Mouse (Mus musculus) WW6 (cell line): Measurements from ENCODE around the gene Slc6a4.
"Not testable (repeated sequence)": the region's sequence is repeated elsewhere in the genome, so short reads cannot be mapped to it uniquely, and the experiment has no call there.

ENCODE experiments used
- DNase-seq: peaks from one replicate; pipeline ENCODE4 v3.0.0-alpha.2; 2013; ENCODE audit warnings: low read depth, low spot score

Slc6a4 gene

DNA sequence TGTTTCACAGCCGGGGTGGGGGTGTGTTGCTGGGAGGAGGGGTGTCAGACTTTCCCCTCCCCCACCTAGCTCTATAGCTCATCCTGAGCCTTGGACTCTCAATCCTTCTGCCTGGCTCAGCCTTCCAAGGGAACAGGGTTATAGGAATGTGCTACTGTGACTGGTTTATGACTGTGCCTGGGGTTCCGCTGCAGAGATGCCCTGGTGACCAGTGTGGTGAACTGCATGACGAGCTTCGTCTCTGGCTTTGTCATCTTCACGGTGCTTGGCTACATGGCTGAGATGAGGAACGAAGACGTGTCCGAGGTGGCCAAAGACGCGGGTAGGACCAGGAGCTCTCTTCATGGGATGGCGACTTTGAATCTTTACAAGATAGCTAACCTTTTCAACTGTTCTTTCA lies 19.6 kb downstream of the Slc6a4 start:
- DNase-seq, result no peak

GRCm38 (mm10) chr11:77019539-77019938 lies 21.1 kb downstream of the Slc6a4 start:
- no peak for DNase-seq

GRCm38 (mm10) chr11:77021749-77022396 lies 23.5 kb downstream of the Slc6a4 start:
- DNase-seq, result no peak

GRCm38 (mm10) chr11:77026559-77026958 lies 28.2 kb downstream of the Slc6a4 start:
- no peak for DNase-seq

DNA sequence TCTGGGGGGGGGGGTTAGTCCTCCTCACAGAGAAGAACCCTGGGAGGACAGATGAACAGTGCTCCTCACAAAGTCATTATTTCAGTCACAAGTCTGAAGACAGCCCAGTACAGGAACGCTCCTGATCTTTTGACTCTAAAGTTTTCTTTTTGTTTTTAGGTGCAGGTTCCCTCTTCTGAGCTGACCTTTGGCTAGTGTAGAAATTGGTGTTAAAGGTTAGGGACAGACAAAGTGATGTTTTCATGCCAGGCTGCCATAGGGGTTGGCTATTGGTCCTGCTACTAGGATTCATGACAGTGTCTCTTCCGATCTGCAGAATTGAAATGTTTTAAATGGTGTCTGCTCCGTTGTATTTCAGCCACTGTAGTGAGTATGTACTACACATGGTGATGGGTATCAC lies 29.8 kb downstream of the Slc6a4 start:
- DNase-seq, result no peak

DNA sequence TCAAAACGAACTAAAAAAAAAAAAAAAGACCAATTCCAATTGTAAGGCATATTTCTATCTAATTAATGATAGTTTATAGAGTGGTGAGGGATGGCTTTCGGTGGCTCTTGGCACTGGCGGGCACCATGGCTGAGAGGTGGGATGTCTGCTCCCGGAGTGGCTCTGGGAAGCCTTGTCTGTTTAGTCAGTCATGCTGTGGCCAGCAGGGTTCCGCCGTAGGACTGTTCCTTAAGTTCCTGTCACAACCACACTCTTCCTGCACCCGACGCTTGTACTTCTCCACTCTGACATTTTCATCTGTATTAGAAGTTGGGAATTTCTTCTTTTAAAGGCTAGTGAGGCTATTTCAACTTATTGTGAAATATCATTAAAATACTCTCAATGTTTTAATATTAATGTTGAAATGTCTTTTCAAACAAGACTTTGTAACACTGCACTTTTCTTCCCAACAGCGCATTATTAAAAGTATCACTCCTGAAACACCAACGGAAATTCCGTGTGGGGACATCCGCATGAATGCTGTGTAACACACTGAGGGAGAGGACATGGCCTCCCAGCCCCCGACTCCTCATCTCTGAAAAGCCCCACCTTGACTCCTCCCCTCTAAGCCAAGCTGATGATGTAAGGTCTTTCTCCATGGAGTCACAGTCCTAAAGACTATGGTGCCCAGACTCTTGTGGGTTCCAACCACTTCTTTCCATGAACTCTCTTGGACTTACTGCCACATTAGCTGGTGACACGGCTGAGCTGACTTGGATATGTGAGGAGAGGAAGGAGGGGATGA lies 32.9 kb downstream of the Slc6a4 start:
- no peak for DNase-seq

GRCm38 (mm10) chr11:77041891-77042290 lies 43.5 kb downstream of the Slc6a4 start:
- no peak for DNase-seq

DNA sequence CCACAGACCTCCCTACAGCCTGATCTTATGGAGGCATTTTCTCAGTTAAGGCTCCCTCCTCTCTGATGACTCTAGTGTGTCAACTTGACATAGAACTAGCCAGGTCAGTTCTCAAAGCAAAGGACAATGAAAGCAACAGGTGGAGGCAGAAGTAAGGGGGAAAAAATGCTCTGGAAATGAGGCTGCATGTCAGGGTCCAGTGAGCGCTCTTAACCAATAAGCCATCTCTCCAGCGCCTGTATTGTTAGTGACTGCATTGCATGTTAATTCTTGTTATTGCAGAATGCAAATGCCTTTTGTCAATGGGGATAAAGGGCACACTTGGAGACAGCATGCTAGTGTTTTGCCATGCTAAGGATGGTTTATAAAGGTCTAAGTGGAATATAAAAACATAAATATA lies 44.4 kb downstream of the Slc6a4 start:
- DNase-seq, result no peak

DNA sequence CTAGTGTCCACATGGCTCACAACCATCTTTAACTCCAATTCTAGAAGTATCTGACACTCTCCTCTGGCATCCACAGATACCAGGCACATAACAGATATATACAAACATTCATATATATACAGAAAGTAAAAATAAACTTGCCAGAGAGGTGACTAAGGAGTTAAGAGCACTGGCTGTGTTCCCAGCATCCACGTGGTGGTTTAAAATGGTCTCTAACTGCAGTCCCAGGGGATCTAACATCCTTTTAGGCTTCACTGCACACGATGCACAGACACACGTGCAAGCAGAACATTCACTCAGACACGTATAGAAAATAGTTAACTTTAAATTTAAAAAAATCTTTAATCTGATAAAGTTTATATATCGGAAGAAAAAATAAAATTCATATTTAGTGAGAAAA lies 63.5 kb downstream of the Slc6a4 start:
- DNase-seq, result no peak

GRCm38 (mm10) chr11:77063406-77063805 lies 65.0 kb downstream of the Slc6a4 start:
- no peak for DNase-seq

DNA sequence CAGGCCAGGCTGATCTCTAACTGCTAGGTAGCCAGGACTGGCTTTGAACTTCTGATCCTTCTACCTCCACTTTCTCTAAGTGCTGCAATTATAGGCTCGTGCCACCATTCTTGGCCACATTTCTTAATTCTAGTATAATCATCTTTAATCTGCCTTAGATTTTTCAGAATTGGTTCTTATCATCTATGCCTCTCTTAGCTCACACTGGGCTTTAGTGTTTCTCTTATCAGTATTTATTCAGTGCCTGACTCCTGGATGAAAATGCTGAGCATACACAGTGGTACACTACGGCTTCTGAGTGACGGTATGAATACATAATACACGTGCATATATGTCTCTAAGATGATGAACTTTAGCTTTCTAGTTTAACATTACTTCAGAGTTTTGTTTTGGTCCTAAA lies 70.4 kb downstream of the Slc6a4 start:
- DNase-seq, result no peak

DNA sequence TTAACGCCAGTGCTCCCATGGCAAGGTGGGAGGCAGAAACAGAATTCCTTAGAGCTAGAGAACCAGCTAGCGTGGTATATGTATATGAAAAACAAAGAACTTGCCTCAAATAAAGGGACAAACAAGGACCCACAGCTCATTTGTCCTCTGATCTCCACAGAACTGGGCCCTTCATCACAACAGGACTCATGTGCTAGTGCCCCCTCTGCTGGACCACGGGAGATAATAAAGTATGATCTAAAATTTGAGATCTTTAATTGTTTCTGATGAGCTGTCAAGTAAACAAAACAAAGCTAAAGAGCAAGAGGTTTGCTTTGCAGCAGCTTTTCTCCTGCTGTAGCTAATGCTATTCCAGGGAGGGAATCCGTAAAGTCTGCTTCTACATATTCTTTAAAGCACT lies 72.3 kb downstream of the Slc6a4 start:
- no peak for DNase-seq

DNA sequence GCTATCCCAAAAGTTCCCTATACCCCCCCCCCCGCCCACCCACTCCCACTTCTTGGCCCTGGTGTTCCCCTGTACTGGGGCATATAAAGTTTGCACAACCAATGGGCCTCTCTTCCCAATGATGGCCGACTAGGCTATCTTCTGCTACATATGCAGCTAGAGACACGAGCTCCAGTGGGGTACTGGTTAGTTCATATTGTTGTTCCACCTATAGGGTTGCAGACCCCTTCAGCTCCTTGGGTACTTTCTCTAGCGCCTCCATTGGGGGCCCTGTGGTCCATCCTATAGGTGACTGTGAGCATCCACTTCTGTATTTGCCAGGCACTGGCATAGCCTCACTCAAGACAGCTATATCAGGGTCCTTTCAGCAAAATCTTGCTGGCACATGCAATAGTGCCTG lies 78.9 kb downstream of the Slc6a4 start:
- not testable (repeated sequence) for DNase-seq

DNA sequence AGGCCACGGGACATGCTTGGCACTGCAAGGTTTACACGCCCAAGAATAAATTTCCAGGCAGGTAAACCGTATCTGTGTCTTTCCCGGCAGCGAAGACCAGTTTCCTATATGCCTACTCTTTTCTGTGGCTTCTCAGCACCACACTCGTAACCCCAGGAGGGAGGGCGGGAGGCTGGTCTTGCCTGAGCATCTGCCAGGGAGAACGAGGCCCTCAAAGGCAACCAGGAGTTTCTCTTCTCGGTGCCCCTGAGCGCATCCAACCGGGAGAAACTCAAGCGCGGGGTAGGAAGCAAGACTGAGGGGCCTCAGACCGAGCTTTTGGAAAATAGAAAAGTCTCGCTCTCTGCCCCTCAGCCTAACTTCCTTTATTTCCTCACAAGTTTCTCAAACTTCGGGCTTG lies 79.4 kb downstream of the Slc6a4 start:
- DNase-seq, result no peak

DNA sequence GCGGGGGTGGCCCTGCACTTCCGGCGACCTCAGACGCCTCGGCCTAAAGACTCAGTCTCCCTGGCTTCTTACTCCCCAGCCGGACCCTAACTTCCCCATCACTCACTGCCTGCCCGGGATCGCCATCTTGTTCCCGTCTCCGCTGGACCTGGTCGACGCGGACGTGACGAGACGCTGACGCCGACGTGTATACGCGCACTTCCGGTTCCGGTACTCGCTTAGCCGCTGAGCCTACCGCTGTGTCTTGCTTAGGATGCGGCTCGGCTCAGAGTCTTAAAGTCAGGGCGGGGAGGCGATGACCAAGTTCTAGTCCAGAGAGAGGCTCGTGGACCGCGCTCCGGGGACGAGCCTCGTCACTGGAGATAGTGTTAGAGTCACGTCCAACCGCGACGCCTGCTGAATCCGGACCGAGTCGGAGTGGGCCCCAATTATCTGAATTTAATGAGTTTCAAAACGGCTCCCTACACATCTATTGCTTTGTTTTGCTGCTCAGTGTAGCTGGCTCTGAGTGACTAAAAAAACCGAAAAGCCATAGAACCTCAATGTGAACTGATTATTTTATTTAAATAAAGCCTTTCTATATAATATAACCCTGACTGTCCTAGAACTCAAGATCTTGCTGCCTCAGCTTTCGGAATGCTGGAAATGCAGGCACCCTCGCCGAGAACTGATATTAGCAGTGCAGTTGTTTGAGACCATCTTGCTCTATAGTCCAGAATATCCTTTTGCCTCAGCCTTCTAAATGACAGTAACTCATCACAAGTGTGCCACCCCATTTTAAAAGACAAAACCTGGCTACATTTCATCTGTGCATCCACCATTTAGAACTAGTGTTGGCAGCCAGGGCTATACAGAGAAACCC lies 80.1 kb downstream of the Slc6a4 start, which contains the start of gene Nsrp1:
Nsrp1 (minus strand) TSS at position 163 of the 862 bp plus-strand sequence.
- DNase-seq, result peak; percentile 79

DNA sequence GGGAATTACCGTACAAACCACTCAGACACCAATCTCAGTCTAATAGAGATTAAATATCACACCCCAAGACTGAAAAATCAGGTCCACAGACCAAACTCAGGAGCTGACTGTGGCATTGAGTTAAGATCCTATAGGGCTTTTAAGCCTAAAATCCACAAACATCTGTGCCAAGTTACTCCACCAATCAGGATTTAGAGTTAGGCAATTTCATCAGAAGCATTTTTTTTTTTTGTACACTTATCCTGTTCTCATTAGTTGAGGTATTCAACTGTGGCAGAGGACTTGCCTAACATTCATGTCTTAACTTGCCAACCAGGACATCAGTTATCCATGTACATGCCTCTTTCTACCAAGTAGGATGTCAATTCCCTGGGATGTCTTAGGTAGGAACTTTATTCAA lies 81.0 kb downstream of the Slc6a4 start:
- no peak for DNase-seq
